Mouse (Mus musculus): ENCODE data around the gene Asna1. TPM values are rescaled to one million over a fixed set of nuclear protein-coding genes. Genes with fewer than 3 reads are reported as not detected.
A peak's percentile ranks its signal among the peaks of the same experiment; 100 is the strongest.

Gene Asna1
- polyA plus RNA-seq, 1 experiment from 2014 or later = 129 TPM

- 40% methylated on average over 2 of the region's 2 CpGs for WGBS
- DNase-seq (ENCODE audit: low spot score, missing footprints) = no peak
- Histone ChIP-seq H3K4me1 (ENCODE audit: control insufficient read depth, insufficient read depth, low read length) (peaks cover 24% of the 10 kb centered on the region), H3K27ac (ENCODE audit: low read depth, low read length) (peak overlapping the region; percentile 57; the same call in 1 of the 2 replicates), H3K4me3 (ENCODE audit: low read depth, low read length) (peak overlapping the region; percentile 71), H3K9me3 (ENCODE audit: control insufficient read depth, low read length) (no peaks in the 10 kb centered on the region), H3K27me3 (ENCODE audit: control insufficient read depth, insufficient read depth, low read length) (no peaks in the 10 kb centered on the region), H3K9ac (ENCODE audit: low read length) (peak overlapping the region; percentile 99), H3K36me3 (ENCODE audit: control insufficient read depth, insufficient read depth, low read length) (0 out of 2 replicates have a peak, but pooled peaks cover 3% of the 10 kb centered on the region), H3K4me2 (peak overlapping the region; percentile 85)
- no peak for ATAC-seq (ENCODE audit: low FRiP score)
Observed at GRCm38 (mm10) chr8:84968650-84969049, 56.4 kb downstream of the Asna1 start.

Small RNAs within 50 kb of the gene (microRNA-seq; reads per million reads assigned to microRNA genes)
- 3.4 reads per million, percentile 16 among the genes with 10 or more reads in this experiment for gene Mir7070

Other genes with a start within 250 kb of the Asna1 start
- 2.2 and 2.5 TPM in 2 replicates for gene Nfix, start 224.9 kb downstream of the Asna1 start, polyA plus RNA-seq (2014; fragmentation: Nextera tagmentation; extraction: Ambion mirVana)
- gene Dand5, start 202.5 kb downstream of the Asna1 start, polyA plus RNA-seq (2014; fragmentation: Nextera tagmentation; extraction: Ambion mirVana) = 3.9 and 4.6 TPM in 2 replicates
- gene Gadd45gip1, start 193.8 kb downstream of the Asna1 start, polyA plus RNA-seq (2014; fragmentation: Nextera tagmentation; extraction: Ambion mirVana) = 37.3 and 37.8 TPM in 2 replicates
- 87.7 and 100 TPM in 2 replicates for gene Rad23a, start 184.6 kb downstream of the Asna1 start, polyA plus RNA-seq (2014; fragmentation: Nextera tagmentation; extraction: Ambion mirVana)
- gene Calr, start 178.3 kb downstream of the Asna1 start, polyA plus RNA-seq (2014; fragmentation: Nextera tagmentation; extraction: Ambion mirVana) = 708 and 747 TPM in 2 replicates
- gene Farsa, start 168.3 kb downstream of the Asna1 start, polyA plus RNA-seq (2014; fragmentation: Nextera tagmentation; extraction: Ambion mirVana) = 77.4 and 84.4 TPM in 2 replicates
- gene Syce2, start 153.2 kb downstream of the Asna1 start, polyA plus RNA-seq (2014; fragmentation: Nextera tagmentation; extraction: Ambion mirVana) = 53.2 and 58.8 TPM in 2 replicates
- 24.6 and 31.8 TPM in 2 replicates for gene Gcdh, start 131.4 kb downstream of the Asna1 start, polyA plus RNA-seq (2014; fragmentation: Nextera tagmentation; extraction: Ambion mirVana)
- 13.7 and 14.4 TPM in 2 replicates for gene Klf1, start 123.4 kb downstream of the Asna1 start, polyA plus RNA-seq (2014; fragmentation: Nextera tagmentation; extraction: Ambion mirVana)
- gene Dnase2a, start 116.7 kb downstream of the Asna1 start, polyA plus RNA-seq (2014; fragmentation: Nextera tagmentation; extraction: Ambion mirVana) = 4.3 and 4.6 TPM in 2 replicates
- gene Mast1, start 87.9 kb downstream of the Asna1 start, polyA plus RNA-seq (2014; fragmentation: Nextera tagmentation; extraction: Ambion mirVana) = 8.8 and 10.2 TPM in 2 replicates
- 0.15 TPM in 1 of 2 replicates, not detected in the other for gene Rtbdn, start 78.3 kb downstream of the Asna1 start, polyA plus RNA-seq (2014; fragmentation: Nextera tagmentation; extraction: Ambion mirVana)
- gene Gm49661, start 55.8 kb downstream of the Asna1 start, polyA plus RNA-seq (2014; fragmentation: Nextera tagmentation; extraction: Ambion mirVana) = not detected in 2 replicates
- gene Prdx2, start 55.7 kb downstream of the Asna1 start, polyA plus RNA-seq (2014; fragmentation: Nextera tagmentation; extraction: Ambion mirVana) = 1,298 and 1,349 TPM in 2 replicates
- gene Rnaseh2a, start 55.5 kb downstream of the Asna1 start, polyA plus RNA-seq (2014; fragmentation: Nextera tagmentation; extraction: Ambion mirVana) = 113 and 121 TPM in 2 replicates
- gene Junb, start 46.6 kb downstream of the Asna1 start, polyA plus RNA-seq (2014; fragmentation: Nextera tagmentation; extraction: Ambion mirVana) = 3.4 and 4.5 TPM in 2 replicates
- 11.4 and 11.8 TPM in 2 replicates for gene Hook2, start 34.7 kb downstream of the Asna1 start, polyA plus RNA-seq (2014; fragmentation: Nextera tagmentation; extraction: Ambion mirVana)
- gene Best2, start 10.8 kb downstream of the Asna1 start, polyA plus RNA-seq (2014; fragmentation: Nextera tagmentation; extraction: Ambion mirVana) = not detected in 2 replicates
- 164 and 180 TPM in 2 replicates for gene Trir, start 1.5 kb upstream of the Asna1 start, polyA plus RNA-seq (2014; fragmentation: Nextera tagmentation; extraction: Ambion mirVana)
- gene Tnpo2, start 11.6 kb upstream of the Asna1 start, polyA plus RNA-seq (2014; fragmentation: Nextera tagmentation; extraction: Ambion mirVana) = 19.5 and 19.9 TPM in 2 replicates
- 22.4 and 25.8 TPM in 2 replicates for gene Fbxw9, start 34.8 kb upstream of the Asna1 start, polyA plus RNA-seq (2014; fragmentation: Nextera tagmentation; extraction: Ambion mirVana)
- 0.53 TPM in 1 of 2 replicates, not detected in the other for gene Gm5741, start 42.7 kb upstream of the Asna1 start, polyA plus RNA-seq (2014; fragmentation: Nextera tagmentation; extraction: Ambion mirVana)
- gene Dhps, start 46.5 kb upstream of the Asna1 start, polyA plus RNA-seq (2014; fragmentation: Nextera tagmentation; extraction: Ambion mirVana) = 65.5 and 66.8 TPM in 2 replicates
- 120 and 135 TPM in 2 replicates for gene Wdr83os, start 55.5 kb upstream of the Asna1 start, polyA plus RNA-seq (2014; fragmentation: Nextera tagmentation; extraction: Ambion mirVana)
- gene Wdr83, start 56.0 kb upstream of the Asna1 start, polyA plus RNA-seq (2014; fragmentation: Nextera tagmentation; extraction: Ambion mirVana) = 54.3 and 56.1 TPM in 2 replicates
- gene Man2b1, start 58.0 kb upstream of the Asna1 start, polyA plus RNA-seq (2014; fragmentation: Nextera tagmentation; extraction: Ambion mirVana) = 15.7 and 16.9 TPM in 2 replicates
- 1.3 and 1.5 TPM in 2 replicates for gene Zfp791, start 97.8 kb upstream of the Asna1 start, polyA plus RNA-seq (2014; fragmentation: Nextera tagmentation; extraction: Ambion mirVana)
- gene Cks1brt, start 126.6 kb upstream of the Asna1 start, polyA plus RNA-seq (2014; fragmentation: Nextera tagmentation; extraction: Ambion mirVana) = not detected in 2 replicates
- not detected in 2 replicates for gene Olfr371, start 200.7 kb upstream of the Asna1 start, polyA plus RNA-seq (2014; fragmentation: Nextera tagmentation; extraction: Ambion mirVana)

Measured in midbrain, embryonic 11.5 days (tissue).